22 mouse cellular contexts compared by ENCODE assay signal in genomic region chr6:22198603-22199002, GRCm38 (mm10).
"Had no signal": no experiment of that assay in that cellular context is flagged by ENCODE, and none has a peak within 500 bp of the region (broad histone marks: within the 10 kb centered on the region; RNA-seq: fewer than 3 reads in every experiment).

No protein-coding gene starts in this region.

- ATAC-seq: lung, postnatal 0 days; midbrain, embryonic 13.5 days; midbrain, embryonic 16.5 days had no signal

- H3K9me3 ChIP-seq: liver, embryonic 15.5 days; lung, embryonic 15.5 days; midbrain, embryonic 13.5 days; neural tube, embryonic 13.5 days; neural tube, embryonic 15.5 days had no signal

- H3K36me3 ChIP-seq: liver, embryonic 15.5 days; lung, embryonic 15.5 days; midbrain, embryonic 13.5 days; neural tube, embryonic 13.5 days; neural tube, embryonic 15.5 days had no signal

- DNase-seq: lung, adult 2 months; lung, postnatal 14 days; lung, postnatal 36 days; retina, postnatal 1 day; right cerebral cortex, adult 18-20 months; right cerebral cortex, postnatal 25 days; right cerebral cortex, postnatal 4 days; spleen, adult 18-20 months; thymus, adult 18-20 months; thymus, postnatal 14 days; thymus, postnatal 36 days had no signal

- H3K4me1 ChIP-seq: liver, embryonic 15.5 days; lung, embryonic 15.5 days; midbrain, embryonic 13.5 days had no signal

- H3K4me3 ChIP-seq: liver, embryonic 15.5 days; lung, embryonic 15.5 days; megakaryocyte, embryonic 14.5 days; midbrain, embryonic 13.5 days; myocyte; neural tube, embryonic 13.5 days; neural tube, embryonic 15.5 days had no signal

- H3K9ac ChIP-seq: liver, embryonic 15.5 days; lung, embryonic 15.5 days; midbrain, embryonic 13.5 days; neural tube, embryonic 13.5 days; neural tube, embryonic 15.5 days had no signal

- H3K27ac ChIP-seq: liver, embryonic 15.5 days; lung, embryonic 15.5 days; macrophage; midbrain, embryonic 13.5 days; neural tube, embryonic 13.5 days; neural tube, embryonic 15.5 days had no signal

- H3K27me3 ChIP-seq: liver, embryonic 15.5 days; lung, embryonic 15.5 days; megakaryocyte, embryonic 14.5 days; midbrain, embryonic 13.5 days; neural tube, embryonic 13.5 days; neural tube, embryonic 15.5 days had no signal

- H3K4me2 ChIP-seq: liver, embryonic 15.5 days; lung, embryonic 15.5 days; midbrain, embryonic 11.5 days; midbrain, embryonic 13.5 days; neural tube, embryonic 13.5 days; neural tube, embryonic 15.5 days had no signal
